Comparison of ENCODE assay signal across 26 mouse cellular contexts in genomic region chr7:5008229-5008628, GRCm38 (mm10). TPM values are rescaled to one million over a fixed set of nuclear protein-coding genes. Genes with fewer than 3 reads are reported as not detected.
A peak's percentile ranks its signal among the peaks of the same experiment; 100 is the strongest.
DNase-seq lines count a peak whose midpoint lies in the region; ATAC-seq and TF ChIP-seq lines count a peak whose summit lies in the region.
"Had no signal": no experiment of that assay in that cellular context is flagged by ENCODE, and none has a peak within 500 bp of the region (broad histone marks: within the 10 kb centered on the region; RNA-seq: fewer than 3 reads in every experiment).

No protein-coding gene starts in this region.

- DNase-seq in hindbrain, embryonic 10.5 days (ENCODE audit: low spot score), result no peak
- DNase-seq in hindbrain, postnatal 0 days (ENCODE audit: low spot score), result no peak
- DNase-seq in lung, postnatal 0 days (ENCODE audit: low spot score), result no peak
- no peak for DNase-seq in lung, adult 2 months
- DNase-seq in ES-CJ7 (ENCODE audit: low read depth, low spot score), result peak; percentile 68
- no peak for DNase-seq in thymus, postnatal 0 days (ENCODE audit: low spot score)
- DNase-seq in frontal cortex, postnatal 10 days (ENCODE audit: low spot score in 2 of 2), result no peak
- DNase-seq: adrenal gland, postnatal 14 days; cerebellum, postnatal 10 days; embryo, embryonic 11 days; gastrocnemius, postnatal 36 days; lung, postnatal 36 days; right cerebral cortex, postnatal 14 days; thymus, adult 18-20 months had no signal

- H3K4me3 ChIP-seq in hindbrain, embryonic 10.5 days, result 0 out of 2 replicates have a peak overlapping the region, but pooled peaks have one; percentile 4
- no peak overlapping the region for H3K4me3 ChIP-seq in hindbrain, postnatal 0 days (ENCODE audit: low read length)
- no peak overlapping the region for H3K4me3 ChIP-seq in lung, postnatal 0 days (ENCODE audit: low read depth, low read length)
- H3K4me3 ChIP-seq in lung, adult 2 months (replicated peaks; ENCODE audit: extremely low read depth, low read depth, low read length), result no peak overlapping the region
- no peak overlapping the region for H3K4me3 ChIP-seq in embryonic facial prominence, embryonic 15.5 days (replicated peaks)
- H3K4me3 ChIP-seq: forebrain, embryonic 12.5 days; hindbrain, embryonic 12.5 days; limb, embryonic 13.5 days; neural tube, embryonic 15.5 days had no signal

- TF ChIP-seq CTCF in hindbrain, postnatal 0 days (IDR thresholded peaks at IDR 0.05; ENCODE audit: low read depth), result no peak; the same call in 1 of the 2 replicates
- TF ChIP-seq CTCF in lung, postnatal 0 days (IDR thresholded peaks at IDR 0.05), result peak; percentile 10; the same call in 1 of the 2 replicates
- no peak for TF ChIP-seq CTCF in lung, adult 2 months (IDR thresholded peaks at IDR 0.05; ENCODE audit: insufficient read depth, low read length)

- 96% methylated on average over 26 of the region's 26 CpGs for WGBS in hindbrain, embryonic 10.5 days
- WGBS in hindbrain, postnatal 0 days, result 96% methylated on average over 26 of the region's 26 CpGs
- WGBS in lung, postnatal 0 days, result 95% methylated on average over 26 of the region's 26 CpGs
- WGBS in lung, adult 2 months, result 97% methylated on average over 26 of the region's 26 CpGs
- WGBS in embryonic facial prominence, embryonic 15.5 days, result 95% methylated on average over 26 of the region's 26 CpGs

- no peak for ATAC-seq in hindbrain, postnatal 0 days
- no peak for ATAC-seq in lung, postnatal 0 days
- 0 out of 2 replicates have a peak, but pooled peaks have one; percentile 2 for ATAC-seq in embryonic facial prominence, embryonic 15.5 days (ENCODE audit: insufficient number of reproducible peaks, low FRiP score, low TSS enrichment, low read depth)
- ATAC-seq: Patski had no signal

- H3K27me3 ChIP-seq in hindbrain, embryonic 10.5 days (ENCODE audit: insufficient read depth, poor library complexity, severe bottlenecking), result no peaks in the 10 kb centered on the region
- H3K27me3 ChIP-seq in hindbrain, postnatal 0 days (ENCODE audit: insufficient read depth, low read length), result no peaks in the 10 kb centered on the region
- H3K27me3 ChIP-seq in lung, postnatal 0 days (replicated peaks; ENCODE audit: insufficient read depth, low read length), result no peaks in the 10 kb centered on the region
- no peaks in the 10 kb centered on the region for H3K27me3 ChIP-seq in embryonic facial prominence, embryonic 15.5 days
- H3K27me3 ChIP-seq: forebrain, embryonic 12.5 days; hindbrain, embryonic 12.5 days; limb, embryonic 13.5 days; neural tube, embryonic 15.5 days; Patski had no signal

- no peak overlapping the region for H3K27ac ChIP-seq in hindbrain, embryonic 10.5 days
- H3K27ac ChIP-seq in hindbrain, postnatal 0 days, result no peak overlapping the region
- no peak overlapping the region for H3K27ac ChIP-seq in lung, postnatal 0 days (ENCODE audit: low read length)
- no peak overlapping the region for H3K27ac ChIP-seq in embryonic facial prominence, embryonic 15.5 days (replicated peaks)
- H3K27ac ChIP-seq: forebrain, embryonic 12.5 days; hindbrain, embryonic 12.5 days; limb, embryonic 13.5 days; neural tube, embryonic 15.5 days had no signal

- no peak overlapping the region for H3K4me2 ChIP-seq in hindbrain, postnatal 0 days (ENCODE audit: low read depth, low read length)
- H3K4me2 ChIP-seq in lung, postnatal 0 days (replicated peaks; ENCODE audit: low read depth, low read length), result no peak overlapping the region
- no peak overlapping the region for H3K4me2 ChIP-seq in embryonic facial prominence, embryonic 15.5 days (replicated peaks)
- H3K4me2 ChIP-seq: forebrain, embryonic 12.5 days; hindbrain, embryonic 12.5 days; limb, embryonic 13.5 days; neural tube, embryonic 15.5 days had no signal

- peaks cover 3% of the 10 kb centered on the region for H3K4me1 ChIP-seq in hindbrain, embryonic 10.5 days (replicated peaks)
- H3K4me1 ChIP-seq in hindbrain, postnatal 0 days (ENCODE audit: insufficient read depth, low read length), result no peaks in the 10 kb centered on the region
- no peaks in the 10 kb centered on the region for H3K4me1 ChIP-seq in lung, postnatal 0 days (ENCODE audit: insufficient read depth, low read depth, low read length)
- H3K4me1 ChIP-seq in lung, adult 2 months (ENCODE audit: control insufficient read depth, insufficient read depth, low read length), result peaks cover 2% of the 10 kb centered on the region; the same call in 1 of the 2 replicates
- H3K4me1 ChIP-seq in embryonic facial prominence, embryonic 15.5 days, result no peaks in the 10 kb centered on the region
- H3K4me1 ChIP-seq: forebrain, embryonic 12.5 days had no signal

- H3K9me3 ChIP-seq in hindbrain, embryonic 10.5 days, result peaks cover 17% of the 10 kb centered on the region; the same call in 1 of the 2 replicates
- no peaks in the 10 kb centered on the region for H3K9me3 ChIP-seq in hindbrain, postnatal 0 days (ENCODE audit: low read length)
- no peaks in the 10 kb centered on the region for H3K9me3 ChIP-seq in lung, postnatal 0 days (ENCODE audit: low read length)
- no peaks in the 10 kb centered on the region for H3K9me3 ChIP-seq in embryonic facial prominence, embryonic 15.5 days (replicated peaks)
- H3K9me3 ChIP-seq: hindbrain, embryonic 12.5 days; neural tube, embryonic 15.5 days had no signal

- H3K36me3 ChIP-seq in hindbrain, embryonic 10.5 days, result peaks cover 74% of the 10 kb centered on the region
- H3K36me3 ChIP-seq in hindbrain, postnatal 0 days (ENCODE audit: insufficient read depth, low read length), result peaks cover 45% of the 10 kb centered on the region
- H3K36me3 ChIP-seq in lung, postnatal 0 days (ENCODE audit: insufficient read depth, low read length), result peaks cover 33% of the 10 kb centered on the region
- H3K36me3 ChIP-seq in embryonic facial prominence, embryonic 15.5 days, result peaks cover 63% of the 10 kb centered on the region

- no peak for TF ChIP-seq POLR2A in lung, adult 2 months (IDR thresholded peaks at IDR 0.05; ENCODE audit: borderline replicate concordance, extremely low read depth, low read depth, low read length)

- H3K9ac ChIP-seq in hindbrain, postnatal 0 days (replicated peaks; ENCODE audit: low read length), result no peak overlapping the region
- H3K9ac ChIP-seq in lung, postnatal 0 days (replicated peaks; ENCODE audit: low read depth), result no peak overlapping the region
- H3K9ac ChIP-seq in embryonic facial prominence, embryonic 15.5 days, result no peak overlapping the region
- H3K9ac ChIP-seq: forebrain, embryonic 12.5 days; hindbrain, embryonic 12.5 days; limb, embryonic 13.5 days; neural tube, embryonic 15.5 days had no signal

- TF ChIP-seq EP300 in lung, postnatal 0 days (IDR thresholded peaks at IDR 0.05), result no peak

RNA-seq across cellular contexts. Expression of gene Zfp524, which starts 6.0 kb away (rescaled TPM):
- polyA plus RNA-seq in hindbrain, embryonic 10.5 days (2016; fragmentation: Nextera tagmentation; extraction: Ambion mirVana), result 9.7 and 9.9 TPM in 2 replicates
- 4.3 and 7.2 TPM in 2 replicates for total RNA-seq in hindbrain, postnatal 0 days (2014; rRNA removed)
- 4.2 and 5.1 TPM in 2 replicates for polyA plus RNA-seq in hindbrain, postnatal 0 days (2015; fragmentation: Nextera tagmentation; extraction: Ambion mirVana)
- polyA plus RNA-seq in lung, postnatal 0 days (2015; fragmentation: Nextera tagmentation; extraction: Ambion mirVana), result 22.4 and 24.6 TPM in 2 replicates
- polyA plus RNA-seq in lung, adult 2 months (2012; rRNA removed), result 37.0 and 43.5 TPM in 2 replicates
- 15.2 and 15.8 TPM in 2 replicates for polyA plus RNA-seq in embryonic facial prominence, embryonic 15.5 days (2015; fragmentation: Nextera tagmentation; extraction: Ambion mirVana)
- 14.9 and 18.2 TPM in 2 replicates for polyA plus RNA-seq in thymus, postnatal 0 days (2015; fragmentation: Nextera tagmentation; extraction: Ambion mirVana)

RNA-seq across cellular contexts. Expression of gene Fiz1, which starts 6.3 kb away (rescaled TPM):
- polyA plus RNA-seq in hindbrain, embryonic 10.5 days (2016; fragmentation: Nextera tagmentation; extraction: Ambion mirVana), result 55.2 and 65.1 TPM in 2 replicates
- 41.1 and 44.0 TPM in 2 replicates for total RNA-seq in hindbrain, postnatal 0 days (2014; rRNA removed)
- 27.6 and 29.1 TPM in 2 replicates for polyA plus RNA-seq in hindbrain, postnatal 0 days (2015; fragmentation: Nextera tagmentation; extraction: Ambion mirVana)
- polyA plus RNA-seq in lung, postnatal 0 days (2015; fragmentation: Nextera tagmentation; extraction: Ambion mirVana), result 20.5 and 20.8 TPM in 2 replicates
- polyA plus RNA-seq in lung, adult 2 months (2012; rRNA removed), result 32.2 and 33.9 TPM in 2 replicates
- polyA plus RNA-seq in embryonic facial prominence, embryonic 15.5 days (2015; fragmentation: Nextera tagmentation; extraction: Ambion mirVana), result 43.9 and 46.2 TPM in 2 replicates
- polyA plus RNA-seq in thymus, postnatal 0 days (2015; fragmentation: Nextera tagmentation; extraction: Ambion mirVana), result 32.3 and 33.5 TPM in 2 replicates

RNA-seq across cellular contexts. Expression of gene Gm44973, which starts 7.1 kb away (rescaled TPM):
- 0.46 TPM in 1 of 2 replicates, not detected in the other for polyA plus RNA-seq in hindbrain, embryonic 10.5 days (2016; fragmentation: Nextera tagmentation; extraction: Ambion mirVana)
- not detected in 2 replicates for total RNA-seq in hindbrain, postnatal 0 days (2014; rRNA removed)
- polyA plus RNA-seq in hindbrain, postnatal 0 days (2015; fragmentation: Nextera tagmentation; extraction: Ambion mirVana), result 2.3 and 3.0 TPM in 2 replicates
- 2.1 and 4.4 TPM in 2 replicates for polyA plus RNA-seq in lung, postnatal 0 days (2015; fragmentation: Nextera tagmentation; extraction: Ambion mirVana)
- not detected in 2 replicates for polyA plus RNA-seq in lung, adult 2 months (2012; rRNA removed)
- polyA plus RNA-seq in embryonic facial prominence, embryonic 15.5 days (2015; fragmentation: Nextera tagmentation; extraction: Ambion mirVana), result 1.2 TPM in 1 of 2 replicates, not detected in the other
- 2.9 and 5.4 TPM in 2 replicates for polyA plus RNA-seq in thymus, postnatal 0 days (2015; fragmentation: Nextera tagmentation; extraction: Ambion mirVana)
- total RNA-seq: adrenal gland, postnatal 14 days; gastrocnemius, postnatal 36 days; layer of hippocampus, postnatal 25 days; left cerebral cortex, postnatal 10 days; megakaryocyte-erythroid progenitor cell, adult 5-6 weeks had no signal
- polyA plus RNA-seq: brain, embryonic 14.5 days; large intestine, adult 2 months; spleen, adult 2 months had no signal

RNA-seq across cellular contexts. Expression of gene Zfp865, which starts 11.9 kb away (rescaled TPM):
- polyA plus RNA-seq in hindbrain, embryonic 10.5 days (2016; fragmentation: Nextera tagmentation; extraction: Ambion mirVana), result 6.5 and 9.0 TPM in 2 replicates
- total RNA-seq in hindbrain, postnatal 0 days (2014; rRNA removed), result 41.5 and 43.2 TPM in 2 replicates
- polyA plus RNA-seq in hindbrain, postnatal 0 days (2015; fragmentation: Nextera tagmentation; extraction: Ambion mirVana), result 5.4 TPM in 2 replicates
- polyA plus RNA-seq in lung, postnatal 0 days (2015; fragmentation: Nextera tagmentation; extraction: Ambion mirVana), result 3.4 and 3.8 TPM in 2 replicates
- polyA plus RNA-seq in lung, adult 2 months (2012; rRNA removed), result 43.2 and 47.9 TPM in 2 replicates
- 8.0 and 9.0 TPM in 2 replicates for polyA plus RNA-seq in embryonic facial prominence, embryonic 15.5 days (2015; fragmentation: Nextera tagmentation; extraction: Ambion mirVana)
- polyA plus RNA-seq in thymus, postnatal 0 days (2015; fragmentation: Nextera tagmentation; extraction: Ambion mirVana), result 5.1 and 5.9 TPM in 2 replicates

RNA-seq across cellular contexts. Expression of gene Ccdc106, which starts 12.1 kb away (rescaled TPM):
- polyA plus RNA-seq in hindbrain, embryonic 10.5 days (2016; fragmentation: Nextera tagmentation; extraction: Ambion mirVana), result 5.4 and 7.9 TPM in 2 replicates
- total RNA-seq in hindbrain, postnatal 0 days (2014; rRNA removed), result 39.6 and 76.5 TPM in 2 replicates
- polyA plus RNA-seq in hindbrain, postnatal 0 days (2015; fragmentation: Nextera tagmentation; extraction: Ambion mirVana), result 61.6 and 62.1 TPM in 2 replicates
- polyA plus RNA-seq in lung, postnatal 0 days (2015; fragmentation: Nextera tagmentation; extraction: Ambion mirVana), result 0.42 and 1.2 TPM in 2 replicates
- 0.90 and 0.97 TPM in 2 replicates for polyA plus RNA-seq in lung, adult 2 months (2012; rRNA removed)
- 35.4 and 37.8 TPM in 2 replicates for polyA plus RNA-seq in embryonic facial prominence, embryonic 15.5 days (2015; fragmentation: Nextera tagmentation; extraction: Ambion mirVana)
- 0.27 TPM in 1 of 2 replicates, not detected in the other for polyA plus RNA-seq in thymus, postnatal 0 days (2015; fragmentation: Nextera tagmentation; extraction: Ambion mirVana)
